Comparison of ENCODE assay signal across 33 mouse cellular contexts in genomic region chr9:55357164-55357563, GRCm38 (mm10). TPM values are rescaled to one million over a fixed set of nuclear protein-coding genes. Genes with fewer than 3 reads are reported as not detected.
DNase-seq lines count a peak whose midpoint lies in the region; ATAC-seq and TF ChIP-seq lines count a peak whose summit lies in the region.
"Had no signal": no experiment of that assay in that cellular context is flagged by ENCODE, and none has a peak within 500 bp of the region (broad histone marks: within the 10 kb centered on the region; RNA-seq: fewer than 3 reads in every experiment).

No protein-coding gene starts in this region.

- no peaks in the 10 kb centered on the region for H3K4me1 ChIP-seq in forebrain, postnatal 0 days (ENCODE audit: insufficient read depth)
- peaks cover 4% of the 10 kb centered on the region; the same call in 1 of the 2 replicates for H3K4me1 ChIP-seq in forebrain, embryonic 16.5 days (replicated peaks; ENCODE audit: control insufficient read depth, insufficient read depth, low read length)
- peaks cover 25% of the 10 kb centered on the region for H3K4me1 ChIP-seq in midbrain, embryonic 10.5 days
- H3K4me1 ChIP-seq: embryonic facial prominence, embryonic 15.5 days; limb, embryonic 13.5 days; liver, embryonic 12.5 days; megakaryocyte, embryonic 14.5 days had no signal

- no peak overlapping the region for H3K27ac ChIP-seq in forebrain, postnatal 0 days (ENCODE audit: low read depth, low read length)
- no peak overlapping the region; the same call in 1 of the 2 replicates for H3K27ac ChIP-seq in forebrain, embryonic 16.5 days (ENCODE audit: low read length)
- no peak overlapping the region for H3K27ac ChIP-seq in midbrain, embryonic 10.5 days (replicated peaks)
- H3K27ac ChIP-seq: embryonic facial prominence, embryonic 10.5 days; embryonic facial prominence, embryonic 15.5 days; forebrain, embryonic 12.5 days; hindbrain, embryonic 14.5 days; left cerebral cortex, adult 2 months; limb, embryonic 13.5 days; liver, embryonic 12.5 days; midbrain, embryonic 13.5 days; neural tube, embryonic 13.5 days had no signal

- H3K4me3 ChIP-seq in forebrain, postnatal 0 days (ENCODE audit: low read depth, low read length): no peak overlapping the region
- H3K4me3 ChIP-seq in forebrain, embryonic 16.5 days (replicated peaks; ENCODE audit: low read length): no peak overlapping the region
- no peak overlapping the region for H3K4me3 ChIP-seq in midbrain, embryonic 10.5 days
- H3K4me3 ChIP-seq: embryonic facial prominence, embryonic 10.5 days; embryonic facial prominence, embryonic 15.5 days; forebrain, embryonic 12.5 days; left cerebral cortex, adult 2 months; limb, embryonic 13.5 days; liver, embryonic 12.5 days; megakaryocyte, embryonic 14.5 days; midbrain, embryonic 13.5 days; neural tube, embryonic 13.5 days had no signal

- WGBS in forebrain, postnatal 0 days: 71% methylated on average over 1 of the region's 1 CpGs
- WGBS in forebrain, embryonic 16.5 days: 65% methylated on average over 1 of the region's 1 CpGs
- 89% methylated on average over 1 of the region's 1 CpGs for WGBS in midbrain, embryonic 10.5 days

- no peaks in the 10 kb centered on the region for H3K27me3 ChIP-seq in forebrain, postnatal 0 days (ENCODE audit: insufficient read depth, low read length)
- no peaks in the 10 kb centered on the region for H3K27me3 ChIP-seq in forebrain, embryonic 16.5 days (replicated peaks; ENCODE audit: control insufficient read depth, insufficient read depth, low read length)
- H3K27me3 ChIP-seq in midbrain, embryonic 10.5 days (ENCODE audit: low read depth, poor library complexity, severe bottlenecking): no peaks in the 10 kb centered on the region
- H3K27me3 ChIP-seq: embryonic facial prominence, embryonic 15.5 days; limb, embryonic 13.5 days; liver, embryonic 12.5 days; midbrain, embryonic 13.5 days had no signal

- no peak overlapping the region for H3K9ac ChIP-seq in forebrain, postnatal 0 days
- no peak overlapping the region for H3K9ac ChIP-seq in forebrain, embryonic 16.5 days (replicated peaks; ENCODE audit: low read depth, low read length)
- H3K9ac ChIP-seq: embryonic facial prominence, embryonic 15.5 days; forebrain, embryonic 12.5 days; hindbrain, embryonic 14.5 days; limb, embryonic 13.5 days; liver, embryonic 12.5 days; liver, postnatal 0 days; midbrain, embryonic 13.5 days; neural tube, embryonic 13.5 days had no signal

- H3K9me3 ChIP-seq in forebrain, postnatal 0 days (ENCODE audit: low read length): no peaks in the 10 kb centered on the region
- no peaks in the 10 kb centered on the region for H3K9me3 ChIP-seq in forebrain, embryonic 16.5 days (ENCODE audit: control insufficient read depth, low read length)
- no peaks in the 10 kb centered on the region for H3K9me3 ChIP-seq in midbrain, embryonic 10.5 days (replicated peaks)
- H3K9me3 ChIP-seq: embryonic facial prominence, embryonic 10.5 days; embryonic facial prominence, embryonic 15.5 days; forebrain, embryonic 12.5 days; G1E; limb, embryonic 13.5 days; liver, embryonic 12.5 days; megakaryocyte, embryonic 14.5 days; midbrain, embryonic 13.5 days; neural tube, embryonic 13.5 days had no signal

- 0 out of 2 replicates have a peak, but pooled peaks have one; percentile 43 for ATAC-seq in forebrain, postnatal 0 days
- no peak for ATAC-seq in forebrain, embryonic 16.5 days
- ATAC-seq: intestine, postnatal 0 days; liver, embryonic 12.5 days; liver, postnatal 0 days; midbrain, embryonic 13.5 days had no signal

- DNase-seq in forebrain, postnatal 0 days: peak; percentile 41
- peak; percentile 7 for DNase-seq in right cerebral cortex, adult 18-20 months
- DNase-seq in right cerebral cortex, adult 2 months (ENCODE audit: low spot score in 2 of 2): no peak
- DNase-seq in cerebellum, adult 8-10 months: peak; percentile 47
- peak; percentile 66 to 70 for DNase-seq in cerebellum, postnatal 25 days
- DNase-seq in gastrocnemius, adult 8-10 months (ENCODE audit: low spot score in 2 of 2): no peak
- no peak for DNase-seq in midbrain, embryonic 10.5 days (ENCODE audit: low spot score)
- DNase-seq: adrenal gland, postnatal 14 days; gastrocnemius, postnatal 25 days; heart, adult 18-20 months; heart, postnatal 4 days; kidney, adult 9 months; kidney, postnatal 10 days; layer of hippocampus, adult 9-11 months; liver, postnatal 0 days; lung, postnatal 36 days; right cerebral cortex, postnatal 4 days; thymus, adult 2 months; thymus, postnatal 36 days had no signal

- TF ChIP-seq CTCF in forebrain, postnatal 0 days (IDR thresholded peaks at IDR 0.05; ENCODE audit: low read depth): no peak

- no peaks in the 10 kb centered on the region for H3K36me3 ChIP-seq in forebrain, postnatal 0 days (ENCODE audit: insufficient read depth)
- H3K36me3 ChIP-seq in forebrain, embryonic 16.5 days (ENCODE audit: control insufficient read depth, insufficient read depth): no peaks in the 10 kb centered on the region
- no peaks in the 10 kb centered on the region for H3K36me3 ChIP-seq in midbrain, embryonic 10.5 days
- H3K36me3 ChIP-seq: embryonic facial prominence, embryonic 10.5 days; embryonic facial prominence, embryonic 15.5 days; forebrain, embryonic 12.5 days; G1E; limb, embryonic 13.5 days; liver, embryonic 12.5 days; midbrain, embryonic 13.5 days; neural tube, embryonic 13.5 days had no signal

- H3K4me2 ChIP-seq in forebrain, postnatal 0 days (ENCODE audit: low read depth): no peak overlapping the region
- H3K4me2 ChIP-seq in forebrain, embryonic 16.5 days (ENCODE audit: low read length): no peak overlapping the region
- H3K4me2 ChIP-seq: embryonic facial prominence, embryonic 15.5 days; forebrain, embryonic 12.5 days; heart, embryonic 11.5 days; hindbrain, embryonic 14.5 days; limb, embryonic 13.5 days; liver, embryonic 12.5 days; midbrain, embryonic 13.5 days; neural tube, embryonic 13.5 days had no signal

RNA-seq across cellular contexts. Expression of gene Tmem266, which starts 30.5 kb away (rescaled TPM):
- 7.8 and 8.9 TPM in 2 replicates for total RNA-seq in forebrain, postnatal 0 days (2014; rRNA removed)
- polyA plus RNA-seq in forebrain, postnatal 0 days (2015; fragmentation: Nextera tagmentation; extraction: Ambion mirVana): 3.7 and 4.8 TPM in 2 replicates
- polyA plus RNA-seq in forebrain, embryonic 16.5 days (2015; fragmentation: Nextera tagmentation; extraction: Ambion mirVana): 2.1 and 3.0 TPM in 2 replicates
- 10 to 100 TPM in 1 of 4 experiments, 1 to 10 TPM in 3; 2.8 to 15.8 (median 5.1) TPM for total RNA-seq in gastrocnemius, adult 8-10 months (2022)
- polyA plus RNA-seq in midbrain, embryonic 10.5 days (2016; fragmentation: Nextera tagmentation; extraction: Ambion mirVana): 0.31 and 0.62 TPM in 2 replicates
- polyA plus RNA-seq: liver, embryonic 12.5 days; liver, postnatal 0 days had no signal

RNA-seq across cellular contexts. Expression of gene Nrg4, which starts 30.5 kb away (rescaled TPM):
- total RNA-seq in forebrain, postnatal 0 days (2014; rRNA removed): 0.24 and 1.8 TPM in 2 replicates
- 0.42 and 0.94 TPM in 2 replicates for polyA plus RNA-seq in forebrain, postnatal 0 days (2015; fragmentation: Nextera tagmentation; extraction: Ambion mirVana)
- 0.98 and 1.6 TPM in 2 replicates for polyA plus RNA-seq in forebrain, embryonic 16.5 days (2015; fragmentation: Nextera tagmentation; extraction: Ambion mirVana)
- 1 to 10 TPM; 1.4 to 5.4 (median 2.3) TPM for total RNA-seq in gastrocnemius, adult 8-10 months (2022)
- 0.87 and 1.0 TPM in 2 replicates for polyA plus RNA-seq in midbrain, embryonic 10.5 days (2016; fragmentation: Nextera tagmentation; extraction: Ambion mirVana)
- polyA plus RNA-seq: G1E had no signal

Comparison
In these comparisons a context has a peak if more than half of its experiments do, and no peak if none do; other contexts are left out.
1. DNase-seq: peak in forebrain, postnatal 0 days (single experiment), right cerebral cortex, adult 18-20 months (single experiment), cerebellum, adult 8-10 months (single experiment) and cerebellum, postnatal 25 days (2 of 2); none in right cerebral cortex, adult 2 months (0 of 2), gastrocnemius, adult 8-10 months (0 of 2) and midbrain, embryonic 10.5 days (single experiment).